Mouse (Mus musculus) thymus, adult 2 months (tissue): ENCODE results near the gene Tnfsf15.

ENCODE experiments used
- CTCF ChIP-seq: fragments of 200-500 bp; IDR thresholded peaks from 2 replicates; pipeline ENCODE4 v1.5.1; 2012; ENCODE audit warnings: mild to moderate bottlenecking, control low read depth, low read length, moderate library complexity, borderline replicate concordance; ENCODE audit not compliant: control insufficient read depth, poor library complexity, insufficient read depth; ENCODE audit errors: extremely low read depth
- POLR2A ChIP-seq: fragments of 200-500 bp; IDR thresholded peaks from 2 replicates; pipeline ENCODE4 v1.6.1; 2012; ENCODE audit warnings: mild to moderate bottlenecking, low read length, control low read depth, moderate library complexity; ENCODE audit not compliant: control insufficient read depth, poor library complexity, insufficient read depth; ENCODE audit errors: extremely low read depth

DNA sequence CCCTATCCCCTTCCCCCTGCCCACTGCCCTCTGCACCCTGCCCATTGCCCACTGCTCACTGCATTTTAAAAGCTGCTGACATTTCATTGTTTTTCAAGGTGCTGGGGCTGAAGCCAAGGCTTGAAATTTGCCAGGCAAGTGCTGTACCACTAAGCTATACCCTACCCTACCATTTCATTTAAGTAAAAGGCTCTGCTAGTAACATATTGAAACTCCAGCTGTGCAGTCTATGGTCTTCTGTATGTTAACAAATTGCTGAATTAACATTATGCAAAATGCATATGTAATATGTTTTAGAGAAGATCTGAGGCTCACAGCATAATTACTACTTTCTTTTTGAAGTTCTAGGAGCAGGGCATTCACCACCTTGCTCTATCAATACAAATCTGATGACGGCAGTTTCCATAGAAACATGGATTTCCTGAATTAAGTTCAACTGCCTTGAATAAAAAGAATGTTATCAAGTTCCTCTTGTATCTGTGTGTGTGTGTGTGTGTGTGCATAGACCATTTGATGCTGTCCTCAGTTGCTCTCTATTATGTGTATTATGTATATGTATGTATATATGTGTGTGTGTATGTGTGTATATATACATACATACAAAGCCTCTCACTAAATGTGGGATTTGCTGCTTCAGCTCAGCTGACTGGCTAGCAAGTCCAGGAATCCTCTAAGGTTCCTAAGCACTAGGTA lies 38.5 kb downstream of the Tnfsf15 start:
- TF ChIP-seq CTCF: no peak
- TF ChIP-seq POLR2A: no peak
